Mouse (Mus musculus): ENCODE measurements around the gene Pyy. TPM values are rescaled to one million over a fixed set of nuclear protein-coding genes. Genes with fewer than 3 reads are reported as not detected.

Gene Pyy
- not detected in 2 replicates for total RNA-seq (2017)

DNA sequence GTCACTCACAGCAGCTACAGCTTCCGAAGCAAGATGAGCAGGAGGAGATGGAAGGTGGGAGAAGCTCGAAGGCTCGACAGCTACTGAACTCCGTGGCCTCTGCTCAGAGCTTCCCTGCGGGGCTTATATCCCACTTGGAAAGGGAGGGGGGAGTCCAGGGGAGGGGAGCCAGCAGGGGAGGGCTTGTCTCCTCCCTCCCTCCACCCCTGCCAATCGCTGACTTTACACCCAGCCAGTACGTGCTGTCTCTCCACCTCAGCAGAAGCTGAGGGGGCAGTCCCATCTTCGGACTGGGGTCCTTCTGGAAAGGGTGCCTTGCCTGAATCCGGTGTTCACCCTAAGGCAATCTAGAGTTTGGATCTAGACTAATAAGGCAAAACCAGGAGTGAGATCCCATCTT, at the start of gene Pyy:
TSS of gene Pyy (minus strand) at position 101 of the 400 bp plus-strand sequence.
- no peak for ATAC-seq (replicated peaks; ENCODE audit: low read depth, poor library complexity, severe bottlenecking)

DNA sequence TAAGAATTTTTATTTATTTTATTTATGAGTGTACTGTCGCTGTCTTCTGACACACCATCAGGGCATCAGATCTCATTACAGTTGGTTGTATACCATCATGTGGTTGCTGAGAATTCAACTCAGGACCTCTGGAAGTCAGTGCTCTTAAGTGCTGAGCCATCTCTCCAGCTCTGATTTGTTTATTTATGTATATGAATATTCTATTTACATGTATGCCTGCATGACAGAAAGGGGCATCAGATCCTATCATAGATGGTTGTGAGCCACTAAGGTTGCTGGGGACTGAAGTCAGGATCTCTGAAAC, 49.1 kb upstream of the Pyy start:
- no peak for ATAC-seq (replicated peaks; ENCODE audit: low read depth, poor library complexity, severe bottlenecking)

DNA sequence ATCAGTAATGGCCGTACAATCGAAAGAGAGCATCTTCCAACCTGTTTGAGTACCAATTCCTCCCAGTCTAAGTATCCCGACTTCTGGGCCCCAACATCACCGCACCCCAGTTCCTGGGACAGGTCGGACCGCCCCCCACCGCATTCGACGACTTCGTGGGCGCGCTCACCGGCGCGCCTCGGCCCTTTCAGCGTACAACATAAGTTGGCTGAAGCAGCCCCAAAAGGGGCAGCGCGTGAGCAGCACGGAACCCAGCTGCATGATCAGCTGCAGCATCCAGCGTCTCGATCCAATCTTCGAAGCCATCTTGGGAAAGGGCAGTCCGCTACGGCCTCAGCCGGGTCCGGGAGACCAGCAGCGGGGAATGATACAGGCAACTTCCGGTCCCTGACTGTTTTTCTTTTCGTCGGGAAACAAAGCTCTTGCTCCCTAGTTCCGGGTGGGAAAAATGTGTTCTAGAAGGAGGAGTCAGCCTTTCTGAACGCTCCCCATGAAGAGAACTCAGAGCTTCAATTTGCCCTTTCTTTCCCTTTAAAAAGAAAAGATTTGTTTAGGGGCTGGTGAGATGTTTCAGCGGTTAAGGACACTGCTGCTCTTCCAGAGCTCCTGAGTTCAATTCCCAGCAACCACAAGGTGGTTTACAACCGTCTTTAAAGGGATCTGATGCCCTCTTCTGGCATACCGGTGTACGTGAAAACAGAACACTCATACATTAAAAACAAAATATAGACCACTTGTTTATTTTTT, 48.6 kb upstream of the Pyy start, which contains the start of gene Tmem101:
TSS of gene Tmem101 (minus strand) at position 366 of the 747 bp plus-strand sequence.
- peak; percentile 87 for ATAC-seq (replicated peaks; ENCODE audit: low read depth, poor library complexity, severe bottlenecking)

DNA sequence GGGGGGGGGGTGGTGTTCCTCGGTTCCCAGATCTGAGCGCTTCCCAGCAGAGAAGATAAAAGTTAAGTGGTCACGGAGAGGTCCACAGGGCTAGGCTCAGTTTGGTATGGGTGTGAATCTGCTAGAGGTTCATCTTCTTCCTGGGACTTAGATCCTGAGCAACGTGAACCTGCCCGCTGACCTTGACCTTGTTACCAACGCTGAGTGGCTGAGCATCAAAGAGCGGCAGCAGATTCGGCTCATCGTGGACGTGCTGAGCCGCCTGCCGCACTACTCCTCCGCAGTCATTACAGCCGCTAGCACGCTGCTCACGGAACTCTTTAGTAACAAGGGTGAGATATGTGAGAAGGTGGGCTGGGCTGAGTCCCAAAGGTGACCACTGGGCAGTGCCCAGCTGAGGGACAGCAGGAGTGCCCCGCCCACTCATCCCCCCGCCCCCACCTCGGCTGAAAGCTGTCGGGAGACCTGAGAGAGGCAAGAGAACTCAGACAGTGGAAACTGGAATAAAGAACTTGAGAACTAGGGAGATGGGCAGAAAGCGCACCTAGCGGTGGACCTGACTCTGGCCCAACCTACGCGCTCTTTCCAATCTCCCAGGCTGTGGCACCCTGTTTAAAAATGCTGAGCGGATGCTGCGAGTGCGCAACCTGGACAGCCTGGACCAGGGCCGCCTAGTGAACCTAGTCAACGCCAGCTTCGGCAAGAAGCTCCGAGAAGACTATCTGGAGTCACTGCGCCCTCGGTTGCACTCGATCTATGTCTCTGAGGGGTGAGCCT, 39.8 kb upstream of the Pyy start:
- ATAC-seq (replicated peaks; ENCODE audit: low read depth, poor library complexity, severe bottlenecking), result no peak

DNA sequence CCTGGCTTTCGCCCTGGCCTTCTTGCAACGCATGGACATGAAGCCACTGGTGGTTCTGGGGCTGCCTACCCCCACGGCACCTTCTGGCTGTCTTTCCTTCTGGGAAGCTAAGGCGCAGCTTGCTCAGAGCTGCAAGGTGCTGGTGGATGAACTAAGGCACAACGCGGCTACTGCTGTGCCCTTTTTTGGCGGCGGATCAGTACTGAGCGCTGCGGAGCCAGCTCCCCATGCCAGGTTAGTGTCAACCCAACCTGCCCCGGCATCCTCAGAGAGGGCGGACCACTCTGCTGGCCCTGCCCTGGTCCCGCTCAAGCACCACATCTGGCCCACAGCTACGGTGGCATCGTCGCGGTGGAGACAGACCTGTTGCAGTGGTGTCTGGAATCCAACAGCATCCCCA, 38.9 kb upstream of the Pyy start:
- peak; percentile 34 for ATAC-seq (replicated peaks; ENCODE audit: low read depth, poor library complexity, severe bottlenecking)

DNA sequence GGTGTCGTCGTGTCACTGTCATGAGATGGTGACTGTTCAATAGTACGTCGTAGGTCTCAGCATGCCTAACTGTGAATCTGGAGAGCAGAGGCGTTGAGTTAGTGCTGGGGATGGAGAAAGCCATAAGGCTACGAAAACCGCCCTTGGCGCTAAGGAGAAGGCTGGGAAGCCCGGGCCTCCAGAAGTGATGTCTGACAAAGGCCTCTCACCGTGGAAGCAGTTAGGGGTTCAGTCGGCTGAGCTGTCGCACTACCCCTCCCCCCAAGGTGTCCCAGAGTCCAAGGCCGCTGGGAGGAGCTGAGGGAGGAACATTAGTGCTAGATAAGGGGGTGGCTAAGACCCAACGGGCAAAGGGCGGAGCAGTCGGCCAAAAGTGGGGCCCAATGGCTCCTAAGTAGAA, 38.4 kb upstream of the Pyy start:
- ATAC-seq (replicated peaks; ENCODE audit: low read depth, poor library complexity, severe bottlenecking), result peak; percentile 42

DNA sequence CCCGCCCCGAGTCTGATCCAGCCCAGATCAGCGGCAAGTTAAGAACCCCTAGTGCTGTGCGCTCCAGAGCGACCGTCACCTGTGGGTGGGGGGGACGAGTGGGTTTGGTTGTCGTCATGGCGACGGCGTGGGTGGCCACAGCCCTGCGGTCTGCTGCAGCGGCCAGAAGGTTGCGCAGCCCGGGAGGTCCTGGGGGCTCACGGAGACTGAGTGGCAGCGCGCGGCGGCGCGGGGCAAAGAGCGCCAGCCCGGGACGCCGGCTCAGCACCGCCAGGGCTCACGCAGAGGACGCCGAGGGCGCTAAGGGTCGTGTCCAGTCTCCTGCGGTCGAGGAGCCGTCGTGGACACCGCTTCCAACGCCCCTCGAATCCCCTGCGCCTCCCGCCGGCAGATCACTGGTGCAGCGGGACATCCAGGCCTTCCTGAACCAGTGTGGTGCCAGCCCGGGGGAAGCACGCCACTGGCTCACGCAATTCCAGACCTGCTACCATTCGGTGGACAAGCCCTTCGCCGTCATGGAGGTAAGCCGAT, 37.9 kb upstream of the Pyy start, which contains the start of gene Nags:
TSS of gene Nags (plus strand) at position 43 of the 531 bp plus-strand sequence.
- ATAC-seq (replicated peaks; ENCODE audit: low read depth, poor library complexity, severe bottlenecking), result peak; percentile 9; the same call in 1 of the 2 replicates

DNA sequence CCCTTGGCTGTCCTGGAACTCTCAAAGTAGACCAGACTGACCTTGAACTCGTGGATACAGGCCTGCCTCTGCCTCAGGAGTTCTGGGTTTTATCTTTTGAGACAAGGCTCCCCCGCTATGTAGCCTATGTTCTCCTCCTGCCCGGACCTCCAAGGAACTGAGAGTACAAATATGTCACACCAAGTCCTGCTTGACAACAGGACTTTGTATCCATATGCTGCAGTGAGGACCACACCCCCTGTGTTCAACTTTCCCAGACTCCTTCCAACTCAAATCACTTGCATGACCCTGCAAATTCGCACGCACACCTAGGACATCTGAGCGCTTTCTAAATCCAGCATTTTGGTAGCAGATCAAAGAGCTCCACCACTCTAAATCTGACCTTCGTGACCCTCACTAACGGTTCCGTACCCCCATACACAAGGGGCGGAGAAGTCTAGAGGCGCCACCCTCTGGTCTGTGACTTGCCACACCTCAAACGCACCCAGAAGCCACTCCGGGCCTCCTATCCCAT, 37.4 kb upstream of the Pyy start:
- ATAC-seq (replicated peaks; ENCODE audit: low read depth, poor library complexity, severe bottlenecking), result peak; percentile 5; the same call in 1 of the 2 replicates

DNA sequence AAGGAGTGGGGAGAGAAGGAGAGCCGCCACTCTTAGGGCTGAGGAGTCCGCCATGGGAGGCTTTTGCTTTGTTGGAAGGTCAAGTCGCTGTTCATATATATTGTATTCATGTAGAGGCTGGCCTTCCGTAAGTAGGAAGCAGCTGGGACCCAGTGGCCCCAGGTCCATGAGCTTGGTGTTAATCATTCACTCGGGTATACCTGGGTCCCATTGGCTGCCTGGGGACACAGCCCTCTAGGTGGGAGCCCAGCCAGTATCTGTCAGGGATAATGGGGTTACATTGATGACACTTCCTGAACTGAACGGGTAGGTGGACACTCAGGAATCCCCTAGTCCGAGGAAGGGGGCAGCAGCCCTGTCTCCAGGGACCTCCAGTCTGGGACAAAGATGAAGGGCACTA, 34.7 kb upstream of the Pyy start:
- no peak for ATAC-seq (replicated peaks; ENCODE audit: low read depth, poor library complexity, severe bottlenecking)

DNA sequence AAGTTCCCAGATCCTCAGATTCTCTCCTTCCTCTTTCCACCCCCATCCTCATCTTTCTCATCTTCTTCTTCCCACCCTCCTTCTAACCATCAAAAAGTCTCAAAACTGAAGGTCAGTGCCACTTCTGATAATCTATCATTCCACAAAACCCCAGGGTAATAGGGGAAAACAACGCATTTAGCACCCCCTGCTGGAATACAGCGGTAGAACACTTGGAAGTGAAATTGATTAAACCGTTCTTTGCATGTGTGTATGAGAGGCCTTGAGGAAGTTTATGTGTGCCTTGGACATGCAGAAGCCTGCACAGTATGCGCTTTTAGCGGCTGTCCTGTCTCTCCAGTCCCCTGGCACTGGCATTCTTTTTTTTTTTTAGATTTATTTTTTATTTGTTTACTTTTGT, 32.9 kb upstream of the Pyy start:
- ATAC-seq (replicated peaks; ENCODE audit: low read depth, poor library complexity, severe bottlenecking), result peak; percentile 48; the same call in 1 of the 2 replicates

DNA sequence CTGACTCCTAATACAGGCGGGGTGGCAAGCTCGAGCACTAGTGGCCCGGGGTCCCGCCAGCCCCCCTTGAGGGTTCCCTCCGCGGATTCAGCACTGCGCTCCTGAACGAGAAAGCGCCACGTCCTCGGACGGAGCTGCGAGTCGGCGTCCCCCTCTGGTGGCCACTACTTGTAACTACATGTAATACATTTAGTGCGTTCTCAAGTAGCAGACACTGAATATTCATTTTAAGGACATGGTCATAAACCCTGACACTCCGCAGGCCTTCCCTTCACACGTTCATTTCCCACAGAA, 30.8 kb upstream of the Pyy start:
- peak; percentile 90 for ATAC-seq (replicated peaks; ENCODE audit: low read depth, poor library complexity, severe bottlenecking)

DNA sequence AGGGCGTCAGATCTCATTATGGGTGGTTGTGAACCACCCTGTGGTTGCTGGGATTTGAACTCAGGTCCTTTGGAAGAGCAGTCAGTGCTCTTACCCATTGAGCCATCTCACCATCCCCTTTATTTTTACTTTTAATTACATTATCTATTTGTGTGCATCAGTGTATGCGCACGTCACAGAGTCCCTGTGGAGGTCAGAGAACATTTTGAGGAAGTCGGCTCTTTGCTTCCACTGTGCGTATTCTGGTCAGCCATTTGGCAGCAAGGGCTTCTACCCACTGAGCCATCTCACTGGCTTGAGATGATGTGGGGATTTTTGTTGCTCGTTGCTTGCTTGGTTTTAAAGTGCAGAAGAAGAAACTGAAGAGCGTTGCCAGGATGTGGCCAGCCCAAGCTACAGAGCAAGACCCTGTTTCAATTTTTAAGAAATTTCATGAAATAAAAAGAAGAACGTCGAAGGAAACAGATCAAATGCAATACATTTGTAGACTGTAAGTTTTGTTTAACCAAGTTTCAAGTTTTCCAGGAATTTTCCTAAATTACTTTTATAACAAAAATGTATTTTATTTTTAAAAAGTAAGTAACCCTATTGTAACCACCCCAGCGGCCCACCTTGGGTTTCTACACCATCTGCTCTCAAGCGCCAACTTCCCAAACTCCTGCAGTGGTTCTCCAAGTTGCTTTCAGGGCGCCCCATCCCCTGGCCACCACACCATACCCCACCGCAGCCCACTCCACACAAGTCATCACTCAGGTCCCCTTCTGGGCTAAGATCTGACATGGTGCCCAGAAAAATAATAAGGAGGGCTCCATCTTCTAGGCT, 30.2 kb upstream of the Pyy start:
- peak; percentile 78 for ATAC-seq (replicated peaks; ENCODE audit: low read depth, poor library complexity, severe bottlenecking)

DNA sequence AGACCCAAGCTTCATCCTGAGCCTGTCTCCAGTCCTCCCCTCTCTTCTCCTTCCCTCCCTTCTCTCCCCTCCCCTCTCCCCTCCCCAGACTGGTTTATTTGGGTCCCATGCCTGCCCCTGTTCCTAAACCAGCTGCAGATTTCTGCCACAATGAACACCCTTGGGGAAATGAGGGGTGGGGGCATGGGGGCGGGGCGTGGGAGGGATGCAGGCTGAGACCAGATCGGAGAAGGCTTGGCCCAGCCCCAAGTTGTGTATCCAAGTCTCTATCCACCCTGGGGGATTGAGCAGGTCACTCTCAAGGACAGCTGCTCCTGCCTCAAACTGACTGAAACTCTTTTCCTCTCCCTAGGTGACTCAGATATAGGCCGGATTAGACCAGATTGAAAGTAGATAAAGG, 26.9 kb upstream of the Pyy start:
- ATAC-seq (replicated peaks; ENCODE audit: low read depth, poor library complexity, severe bottlenecking), result no peak

DNA sequence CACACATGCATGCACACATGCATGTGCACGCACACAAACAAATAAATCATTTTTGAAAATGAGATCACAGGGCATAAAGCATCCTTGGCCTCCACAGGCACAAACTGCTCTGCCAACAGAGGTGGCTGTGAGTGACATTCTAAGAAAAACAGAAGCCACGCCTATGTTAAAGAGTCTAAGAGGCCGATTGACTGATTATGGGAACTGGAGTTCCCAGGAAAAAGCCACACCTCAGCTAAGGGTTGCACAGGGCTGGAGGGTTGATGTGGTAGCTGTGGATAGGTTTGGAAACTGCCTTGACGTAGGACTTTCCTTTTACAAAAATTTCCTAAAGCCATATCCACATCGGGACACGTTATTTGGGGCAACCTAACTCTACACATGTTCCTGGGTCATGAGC, 9.8 kb upstream of the Pyy start:
- ATAC-seq (replicated peaks; ENCODE audit: low read depth, poor library complexity, severe bottlenecking), result no peak

DNA sequence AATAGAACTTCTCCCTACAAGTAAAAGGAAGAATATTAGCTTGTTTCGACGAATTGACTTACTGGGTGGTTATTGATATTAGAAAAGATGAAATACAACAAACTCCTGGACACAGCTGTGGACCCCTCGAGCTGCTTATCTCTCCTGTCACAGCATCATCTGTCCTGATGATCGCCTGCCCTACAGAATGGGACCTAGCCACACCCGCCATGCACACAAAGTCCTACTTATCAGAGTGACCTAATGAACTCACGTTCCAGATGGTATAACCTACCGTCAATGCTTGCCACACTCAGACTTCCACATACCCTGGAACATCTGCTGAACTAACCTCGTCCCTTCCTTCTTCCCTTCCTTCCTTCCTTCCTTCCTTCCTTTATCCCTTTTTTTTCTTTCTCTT, 8.6 kb upstream of the Pyy start:
- no peak for ATAC-seq (replicated peaks; ENCODE audit: low read depth, poor library complexity, severe bottlenecking)

DNA sequence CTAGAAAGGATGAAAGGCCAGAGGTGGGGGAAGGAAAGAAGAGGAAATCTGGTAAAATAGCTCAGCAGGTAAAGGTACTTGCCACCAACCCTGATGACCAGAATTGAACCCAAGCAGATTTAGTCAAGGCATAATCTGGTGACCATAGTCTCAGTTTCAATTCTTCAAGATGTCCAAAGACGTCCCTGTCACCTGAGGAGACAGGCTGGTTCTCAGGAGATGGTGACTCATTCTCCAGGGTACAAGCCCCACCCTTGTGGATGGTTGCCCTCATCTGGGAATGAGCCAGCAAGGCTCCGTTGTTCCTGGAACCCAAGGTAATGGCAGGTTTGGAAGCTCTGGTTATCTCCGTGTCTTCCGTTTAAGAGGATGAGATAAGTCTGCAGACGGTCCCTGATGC, 3.9 kb upstream of the Pyy start:
- ATAC-seq (replicated peaks; ENCODE audit: low read depth, poor library complexity, severe bottlenecking), result no peak

DNA sequence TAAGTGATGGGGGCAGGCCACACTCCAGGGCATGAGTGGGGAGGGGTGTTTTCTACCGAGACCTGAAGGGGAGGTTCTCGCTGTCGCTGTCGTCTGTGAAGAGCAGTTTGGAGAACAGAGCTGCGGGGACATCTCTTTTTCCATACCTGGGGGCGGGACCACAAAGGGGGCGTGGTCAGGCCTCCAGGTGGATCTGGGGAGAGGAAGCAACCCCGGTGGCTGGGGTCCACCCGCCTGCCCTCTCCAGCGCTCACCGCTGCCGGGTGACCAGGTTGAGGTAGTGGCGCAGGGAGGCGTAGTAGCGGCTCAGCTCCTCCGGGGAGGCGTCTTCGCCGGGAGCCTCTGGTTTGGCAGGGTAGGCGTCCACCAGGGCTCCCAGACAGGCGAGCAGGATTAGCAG, 721 bp downstream of the Pyy start:
- ATAC-seq (replicated peaks; ENCODE audit: low read depth, poor library complexity, severe bottlenecking), result no peak

DNA sequence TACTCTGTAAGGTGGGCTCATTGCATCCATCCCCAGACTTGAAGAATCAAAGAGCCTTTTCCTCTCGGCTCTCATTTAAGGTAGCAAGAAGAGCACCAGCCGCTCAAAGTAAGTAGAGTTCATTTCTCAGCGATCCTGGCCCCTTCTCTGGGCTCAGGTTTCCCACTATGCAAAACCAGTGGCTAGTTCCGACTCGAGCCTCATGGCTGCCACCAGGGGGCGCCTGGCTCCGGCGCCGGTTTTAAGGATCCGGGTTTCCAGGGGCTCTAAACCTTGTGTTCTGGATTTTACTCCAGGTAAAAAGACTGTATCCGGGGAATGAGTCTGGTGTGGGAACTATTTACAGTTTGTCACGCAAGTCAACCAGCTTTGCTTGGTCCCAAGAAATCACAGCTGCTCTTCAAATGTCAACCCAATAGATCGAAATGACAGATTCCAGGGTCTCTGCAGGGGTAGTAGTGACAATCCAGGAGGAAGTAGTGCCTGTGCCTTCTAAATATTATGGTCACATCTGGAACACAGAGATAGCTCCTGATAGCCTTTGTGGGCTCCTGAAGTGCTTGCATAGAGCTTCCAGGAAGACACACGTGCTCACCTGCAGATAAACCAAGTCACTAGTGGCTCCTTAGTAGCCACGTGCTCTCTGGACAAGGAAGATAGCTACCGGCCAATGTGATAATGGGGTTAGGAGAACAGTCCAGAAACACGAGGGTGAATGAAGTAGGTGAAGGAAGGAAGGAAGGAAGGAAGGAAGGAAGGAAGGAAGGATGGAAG, 5.0 kb downstream of the Pyy start:
- peak; percentile 64; the same call in 1 of the 2 replicates for ATAC-seq (replicated peaks; ENCODE audit: low read depth, poor library complexity, severe bottlenecking)

DNA sequence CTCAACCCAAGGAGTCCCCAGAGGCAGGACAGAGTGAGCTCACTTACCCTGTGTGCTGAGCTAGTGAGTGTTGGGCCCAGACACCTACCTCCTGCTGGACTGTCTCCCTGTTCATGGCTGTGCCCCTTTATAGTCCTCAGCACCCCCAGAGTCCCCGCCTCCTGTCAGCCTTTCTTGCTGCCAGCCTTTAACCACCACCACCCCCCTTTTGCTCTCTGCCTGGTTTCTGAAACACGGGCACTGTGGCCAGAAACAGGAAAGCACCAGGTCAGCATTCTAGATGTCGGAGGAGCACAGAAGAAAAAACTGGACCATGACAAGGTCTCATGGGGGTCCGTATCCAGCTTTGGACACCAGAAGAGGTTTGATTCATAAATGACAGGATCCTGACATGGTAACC, 6.4 kb downstream of the Pyy start, which contains the start of gene Ppy:
TSS of gene Ppy (minus strand) at position 101 of the 400 bp plus-strand sequence.
- no peak for ATAC-seq (replicated peaks; ENCODE audit: low read depth, poor library complexity, severe bottlenecking)
